Mouse (Mus musculus) midbrain, embryonic 14.5 days (tissue): ENCODE data around the gene Kcne1. TPM values are rescaled to one million over a fixed set of nuclear protein-coding genes. Genes with fewer than 3 reads are reported as not detected.

Source experiments
- ATAC-seq: fragments of 200-750 bp; cut with Nextera tagmentation; 2 replicates; pipeline ENCODE4 v1.8.0; 2017; ENCODE audit warnings: moderate number of reproducible peaks, moderate library complexity; ENCODE audit not compliant: low FRiP score, low TSS enrichment
- DNase-seq: peaks from one replicate; pipeline ENCODE4 v3.0.0-alpha.2; 2015
- H3K27ac ChIP-seq: fragments of 300-500 bp; sonication (generic); replicated peaks from 2 replicates; pipeline ENCODE4 v1.5.1; 2014; ENCODE audit warnings: mild to moderate bottlenecking, low read depth, low read length, moderate library complexity
- H3K27me3 ChIP-seq: fragments of 300-500 bp; sonication (generic); 2 replicates; pipeline ENCODE4 v1.6.1; 2014; ENCODE audit warnings: low read length, control low read depth, mixed read lengths; ENCODE audit not compliant: control insufficient read depth, insufficient read depth
- H3K36me3 ChIP-seq: fragments of 300-500 bp; sonication (generic); 2 replicates; pipeline ENCODE4 v1.6.1; 2014; ENCODE audit warnings: low read length, control low read depth; ENCODE audit not compliant: control insufficient read depth, insufficient read depth
- H3K4me1 ChIP-seq: fragments of 300-500 bp; sonication (generic); 2 replicates; pipeline ENCODE4 v1.6.1; 2014; ENCODE audit warnings: mild to moderate bottlenecking, antibody characterized with exemption, low read length, control low read depth; ENCODE audit not compliant: control insufficient read depth, insufficient read depth
- H3K4me2 ChIP-seq: fragments of 300-500 bp; sonication (generic); 2 replicates; pipeline ENCODE4 v1.6.1; 2014; ENCODE audit warnings: mild to moderate bottlenecking, low read length, moderate library complexity
- H3K4me3 ChIP-seq: fragments of 300-500 bp; sonication (generic); replicated peaks from 2 replicates; pipeline ENCODE4 v1.5.1; 2014; ENCODE audit warnings: low read depth, low read length
- H3K9ac ChIP-seq: fragments of 300-500 bp; sonication (generic); replicated peaks from 2 replicates; pipeline ENCODE4 v1.6.1; 2014; ENCODE audit warnings: mild to moderate bottlenecking, low read length, moderate library complexity
- H3K9me3 ChIP-seq: fragments of 300-500 bp; sonication (generic); 2 replicates; pipeline ENCODE4 v1.6.1; 2016; ENCODE audit warnings: low read length, control low read depth, mixed read lengths; ENCODE audit not compliant: control insufficient read depth
- WGBS: fragments of 180-500 bp; shearing (Covaris S2); extraction: QIAGEN DNeasy Blood & Tissue Kit; methylation state at CpG from one replicate; pipeline ENCODE4 v1.1.7; 2014; 5-methylcytosine and 5-hydroxymethylcytosine counted together
- polyA plus RNA-seq: library from polyadenylated mRNA; unstranded; fragments of >200 nt; fragmentation: Nextera tagmentation; extraction: Ambion mirVana; gene quantifications from 2 replicates; pipeline ENCODE4 v1.2.1, GENCODE M21; 2014

The Kcne1 gene
- polyA plus RNA-seq, 1 experiment from 2014 or later = not detected

- ATAC-seq = no peak
- peaks cover 62% of the 10 kb centered on the region for H3K36me3 ChIP-seq
- H3K4me1 ChIP-seq = no peaks in the 10 kb centered on the region
- no peaks in the 10 kb centered on the region for H3K9me3 ChIP-seq
- no peak overlapping the region for H3K4me3 ChIP-seq
- WGBS = 32% methylated on average over 4 of the region's 4 CpGs
- H3K27ac ChIP-seq = no peak overlapping the region
- no peak for DNase-seq
- no peaks in the 10 kb centered on the region for H3K27me3 ChIP-seq
- no peak overlapping the region for H3K4me2 ChIP-seq
- H3K9ac ChIP-seq = no peak overlapping the region
Measured at GRCm38 (mm10) chr16:92309126-92309525, 50.1 kb downstream of the Kcne1 start.

- no peaks in the 10 kb centered on the region for H3K9me3 ChIP-seq
- H3K4me3 ChIP-seq = no peak overlapping the region
- no peak overlapping the region for H3K9ac ChIP-seq
- no peaks in the 10 kb centered on the region for H3K27me3 ChIP-seq
- H3K27ac ChIP-seq = no peak overlapping the region
- ATAC-seq (no peak), DNase-seq (no peak)
- H3K4me1 ChIP-seq = no peaks in the 10 kb centered on the region
- H3K4me2 ChIP-seq = no peak overlapping the region
- peaks cover 56% of the 10 kb centered on the region for H3K36me3 ChIP-seq
- 84% methylated on average over 3 of the region's 3 CpGs for WGBS
Measured at GRCm38 (mm10) chr16:92307947-92308346, 51.3 kb downstream of the Kcne1 start.

DNA sequence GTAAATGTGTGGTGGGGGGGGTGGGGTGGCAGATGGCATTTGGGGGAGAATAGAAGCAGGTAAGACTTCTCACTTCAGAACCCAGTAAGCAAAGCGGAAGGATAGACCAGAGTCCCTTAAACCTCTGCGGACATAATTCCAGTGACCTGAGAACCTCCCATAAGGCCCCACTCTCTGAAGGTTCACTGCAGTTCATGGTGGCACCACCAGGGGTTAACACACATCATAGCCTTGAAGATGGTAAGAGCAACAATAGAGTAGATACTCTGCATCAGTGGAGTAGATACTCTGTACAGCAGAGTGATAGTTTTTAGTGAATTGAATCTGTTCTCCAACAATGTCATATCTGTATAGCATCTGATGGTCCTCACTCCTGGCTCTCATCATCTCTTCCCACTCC is 53.7 kb downstream of the Kcne1 start:
- Histone ChIP-seq H3K27me3 (no peaks in the 10 kb centered on the region), H3K4me2 (no peak overlapping the region), H3K36me3 (peaks cover 34% of the 10 kb centered on the region), H3K4me3 (no peak overlapping the region), H3K9ac (no peak overlapping the region), H3K4me1 (peaks cover 15% of the 10 kb centered on the region), H3K9me3 (no peaks in the 10 kb centered on the region), H3K27ac (no peak overlapping the region)
- no peak for DNase-seq
- no peak for ATAC-seq
- WGBS = 92% methylated on average over 2 of the region's 2 CpGs

DNA sequence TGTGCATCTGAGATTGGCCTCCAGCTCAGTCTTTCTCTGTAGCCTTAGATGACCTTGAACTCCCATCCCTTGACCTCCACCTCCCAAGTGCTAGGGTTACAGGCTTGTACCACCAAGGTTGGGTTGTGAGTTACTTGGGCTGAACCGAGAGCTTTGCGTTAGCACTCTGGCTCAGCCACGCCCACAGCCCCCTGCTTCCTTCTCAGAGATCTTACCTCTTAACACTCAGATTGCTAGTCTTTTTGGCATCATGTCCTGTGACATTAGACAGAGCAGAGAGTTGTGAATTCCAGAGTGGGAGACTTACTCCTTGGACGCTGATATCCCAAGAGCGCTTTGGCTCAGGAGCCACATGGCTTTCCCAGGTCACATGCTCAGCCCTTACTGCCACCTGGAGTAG is 56.8 kb downstream of the Kcne1 start:
- no peaks in the 10 kb centered on the region for H3K9me3 ChIP-seq
- peak overlapping the region; percentile 89 for H3K4me2 ChIP-seq
- whole genome bisulfite sequencing = 73% methylated on average over 5 of the region's 5 CpGs
- no peak overlapping the region for H3K27ac ChIP-seq
- H3K9ac ChIP-seq = no peak overlapping the region
- peaks cover 20% of the 10 kb centered on the region for H3K4me1 ChIP-seq
- no peak for DNase-seq
- no peaks in the 10 kb centered on the region for H3K27me3 ChIP-seq
- no peak for ATAC-seq
- peaks cover 23% of the 10 kb centered on the region for H3K36me3 ChIP-seq
- peak overlapping the region; percentile 53; the same call in 1 of the 2 replicates for H3K4me3 ChIP-seq

GRCm38 (mm10) chr16:92301989-92302388 is 57.3 kb downstream of the Kcne1 start:
- Histone ChIP-seq H3K4me2 (peak overlapping the region; percentile 89), H3K36me3 (peaks cover 18% of the 10 kb centered on the region), H3K4me1 (peaks cover 20% of the 10 kb centered on the region), H3K27me3 (no peaks in the 10 kb centered on the region), H3K4me3 (peak overlapping the region; percentile 53), H3K27ac (no peak overlapping the region), H3K9me3 (no peaks in the 10 kb centered on the region), H3K9ac (peak overlapping the region; percentile 59)
- WGBS = 31% methylated on average over 5 of the region's 5 CpGs
- DNase-seq (peak; percentile 42), ATAC-seq (no peak)

DNA sequence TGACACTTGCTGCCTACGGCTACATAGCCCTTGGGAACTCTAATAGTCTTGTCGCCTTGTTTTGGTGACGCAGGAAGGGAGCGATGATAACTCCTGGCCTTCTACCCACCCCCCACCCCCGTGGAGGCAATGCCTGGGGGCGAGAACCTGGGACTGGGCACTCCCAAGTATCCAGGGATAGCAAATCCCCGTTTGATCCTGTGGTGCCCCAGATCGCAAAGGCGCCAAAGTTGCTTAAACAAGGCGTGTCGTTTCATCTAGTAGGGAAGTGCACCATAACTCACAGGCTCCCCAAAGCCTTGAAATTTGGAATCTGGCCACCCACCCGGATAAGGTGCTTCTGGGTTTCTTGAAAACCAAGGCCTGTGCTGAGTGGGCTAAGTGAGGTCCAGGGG is 57.9 kb downstream of the Kcne1 start:
- Histone ChIP-seq H3K27ac (no peak overlapping the region), H3K27me3 (no peaks in the 10 kb centered on the region), H3K4me1 (peaks cover 20% of the 10 kb centered on the region), H3K9me3 (no peaks in the 10 kb centered on the region), H3K4me3 (peak overlapping the region; percentile 53), H3K4me2 (peak overlapping the region; percentile 89), H3K9ac (peak overlapping the region; percentile 59), H3K36me3 (peaks cover 12% of the 10 kb centered on the region)
- WGBS = 1% methylated on average over 12 of the region's 12 CpGs
- DNase-seq (no peak), ATAC-seq (peak; percentile 59)

- DNase-seq (peak; percentile 100), ATAC-seq (peak; percentile 95)
- H3K27me3 ChIP-seq = no peaks in the 10 kb centered on the region
- H3K4me3 ChIP-seq = peak within 1 kb of the TSS; percentile 53
- H3K36me3 ChIP-seq = peaks cover 6% of the 10 kb centered on the region
- WGBS = 9% methylated on average over 32 of the region's 32 CpGs
- H3K27ac ChIP-seq = peak within 1 kb of the TSS; percentile 78
- no peaks in the 10 kb centered on the region for H3K9me3 ChIP-seq
- H3K4me2 ChIP-seq = peak within 1 kb of the TSS; percentile 89
- peak within 1 kb of the TSS; percentile 61 for H3K9ac ChIP-seq
- peaks cover 20% of the 10 kb centered on the region for H3K4me1 ChIP-seq
Measured at GRCm38 (mm10) chr16:92300649-92301411, 58.4 kb downstream of the Kcne1 start, which contains the start of gene Smim11. Gene Smim11 (plus strand): TSS chr16:92301286.
